30 mouse cellular contexts compared by ENCODE assay signal in genomic region chr15:85899396-85899795, GRCm38 (mm10). TPM values are rescaled to one million over a fixed set of nuclear protein-coding genes. Genes with fewer than 3 reads are reported as not detected.
A peak's percentile ranks its signal among the peaks of the same experiment; 100 is the strongest.
DNase-seq lines count a peak whose midpoint lies in the region; ATAC-seq and TF ChIP-seq lines count a peak whose summit lies in the region.
"Had no signal": no experiment of that assay in that cellular context is flagged by ENCODE, and none has a peak within 500 bp of the region (broad histone marks: within the 10 kb centered on the region; RNA-seq: fewer than 3 reads in every experiment).

No protein-coding gene starts in this region.

- TF ChIP-seq CTCF in lung, postnatal 0 days (IDR thresholded peaks at IDR 0.05): no peak
- TF ChIP-seq CTCF in brain, embryonic 14.5 days (IDR thresholded peaks at IDR 0.05; ENCODE audit: borderline replicate concordance, extremely low read depth, insufficient read depth, insufficient read length): no peak

- WGBS in forebrain, embryonic 12.5 days: 32% methylated on average over 6 of the region's 6 CpGs
- 36% methylated on average over 6 of the region's 6 CpGs for WGBS in forebrain, embryonic 11.5 days
- WGBS in lung, postnatal 0 days: 67% methylated on average over 6 of the region's 6 CpGs

- no peak overlapping the region for H3K9ac ChIP-seq in forebrain, embryonic 12.5 days
- no peak overlapping the region for H3K9ac ChIP-seq in forebrain, embryonic 11.5 days (ENCODE audit: low read length)
- no peak overlapping the region for H3K9ac ChIP-seq in lung, postnatal 0 days (replicated peaks; ENCODE audit: low read depth)
- H3K9ac ChIP-seq: heart, embryonic 12.5 days; intestine, embryonic 15.5 days; limb, embryonic 13.5 days; liver, embryonic 12.5 days had no signal

- 0 out of 2 replicates have a peak overlapping the region, but pooled peaks have one; percentile 25 for H3K27ac ChIP-seq in forebrain, embryonic 12.5 days
- no peak overlapping the region for H3K27ac ChIP-seq in forebrain, embryonic 11.5 days (ENCODE audit: low read depth, low read length)
- H3K27ac ChIP-seq in lung, postnatal 0 days (ENCODE audit: low read length): no peak overlapping the region
- H3K27ac ChIP-seq: gastrocnemius, adult 2 months; intestine, embryonic 15.5 days; layer of hippocampus, adult 2 months; limb, embryonic 13.5 days; liver, embryonic 12.5 days; stomach, postnatal 0 days had no signal

- peaks cover 79% of the 10 kb centered on the region for H3K36me3 ChIP-seq in forebrain, embryonic 12.5 days (replicated peaks)
- H3K36me3 ChIP-seq in forebrain, embryonic 11.5 days (ENCODE audit: control insufficient read depth, insufficient read depth, low read length): peaks cover 2% of the 10 kb centered on the region; the same call in 1 of the 2 replicates
- H3K36me3 ChIP-seq in lung, postnatal 0 days (ENCODE audit: insufficient read depth, low read length): peaks cover 21% of the 10 kb centered on the region; the same call in 1 of the 2 replicates

- H3K4me3 ChIP-seq in forebrain, embryonic 12.5 days (replicated peaks): no peak overlapping the region
- H3K4me3 ChIP-seq in forebrain, embryonic 11.5 days (ENCODE audit: low read depth, low read length): no peak overlapping the region
- no peak overlapping the region for H3K4me3 ChIP-seq in lung, postnatal 0 days (ENCODE audit: low read depth, low read length)
- H3K4me3 ChIP-seq: gastrocnemius, adult 2 months; heart, embryonic 12.5 days; intestine, embryonic 15.5 days; layer of hippocampus, adult 2 months; limb, embryonic 13.5 days; liver, embryonic 12.5 days had no signal

- no peak for DNase-seq in forebrain, embryonic 11.5 days (ENCODE audit: low spot score)
- DNase-seq in lung, postnatal 0 days (ENCODE audit: low spot score): peak; percentile 45
- no peak for DNase-seq in lung, postnatal 4 days
- DNase-seq in Muller cell, postnatal 12 days (ENCODE audit: inconsistent ontology term): peak; percentile 56
- peak; percentile 28 for DNase-seq in brain, embryonic 14.5 days (ENCODE audit: low read depth)
- DNase-seq in c-Kit-positive CD71-positive TER-119-positive erythroid progenitor cells, embryonic 14.5 days (ENCODE audit: low spot score): no peak
- DNase-seq: B cell, adult 2 months; cerebellum, adult 11 months; cerebellum, adult 9-10 months; cerebellum, postnatal 36 days; gastrocnemius, adult 2 months; gastrocnemius, postnatal 36 days; heart, adult 18-20 months; heart, postnatal 4 days; kidney, adult 2 months; kidney, postnatal 36 days; lung, postnatal 10 days; right cerebral cortex, adult 18-20 months; thymus, adult 18-20 months; thymus, postnatal 25 days had no signal

- no peaks in the 10 kb centered on the region for H3K9me3 ChIP-seq in forebrain, embryonic 12.5 days
- no peaks in the 10 kb centered on the region for H3K9me3 ChIP-seq in forebrain, embryonic 11.5 days (ENCODE audit: control insufficient read depth, low read length)
- no peaks in the 10 kb centered on the region for H3K9me3 ChIP-seq in lung, postnatal 0 days (ENCODE audit: low read length)
- H3K9me3 ChIP-seq: heart, embryonic 12.5 days; intestine, embryonic 15.5 days; limb, embryonic 13.5 days; liver, embryonic 12.5 days had no signal

- no peak for TF ChIP-seq POLR2A in brain, embryonic 14.5 days (IDR thresholded peaks at IDR 0.05; ENCODE audit: borderline replicate concordance, extremely low read depth, insufficient read depth, insufficient read length, poor library complexity, severe bottlenecking)

- no peaks in the 10 kb centered on the region for H3K27me3 ChIP-seq in forebrain, embryonic 12.5 days
- no peaks in the 10 kb centered on the region for H3K27me3 ChIP-seq in forebrain, embryonic 11.5 days (ENCODE audit: control insufficient read depth, insufficient read depth, low read length)
- no peaks in the 10 kb centered on the region for H3K27me3 ChIP-seq in lung, postnatal 0 days (replicated peaks; ENCODE audit: insufficient read depth, low read length)
- H3K27me3 ChIP-seq: intestine, embryonic 15.5 days; limb, embryonic 13.5 days had no signal

- H3K4me2 ChIP-seq in forebrain, embryonic 12.5 days: no peak overlapping the region
- H3K4me2 ChIP-seq in forebrain, embryonic 11.5 days (ENCODE audit: low read depth, low read length, severe bottlenecking): no peak overlapping the region
- no peak overlapping the region for H3K4me2 ChIP-seq in lung, postnatal 0 days (replicated peaks; ENCODE audit: low read depth, low read length)
- H3K4me2 ChIP-seq: heart, embryonic 12.5 days; intestine, embryonic 15.5 days; limb, embryonic 13.5 days; liver, embryonic 12.5 days; midbrain, embryonic 11.5 days had no signal

- no peak for ATAC-seq in forebrain, embryonic 12.5 days (ENCODE audit: low FRiP score)
- ATAC-seq in forebrain, embryonic 11.5 days (replicated peaks; ENCODE audit: low FRiP score): no peak
- ATAC-seq in lung, postnatal 0 days: peak; percentile 37; the same call in 1 of the 2 replicates
- ATAC-seq: activated CD4-positive, CD25-positive, alpha-beta regulatory T cell, adult 4 months; hindbrain, embryonic 16.5 days; intestine, embryonic 15.5 days; liver, embryonic 12.5 days had no signal

- H3K4me1 ChIP-seq in forebrain, embryonic 12.5 days: no peaks in the 10 kb centered on the region
- H3K4me1 ChIP-seq in forebrain, embryonic 11.5 days (replicated peaks; ENCODE audit: control insufficient read depth, insufficient read depth, low read length): 0 out of 2 replicates have a peak, but pooled peaks cover 2% of the 10 kb centered on the region
- H3K4me1 ChIP-seq in lung, postnatal 0 days (ENCODE audit: insufficient read depth, low read depth, low read length): no peaks in the 10 kb centered on the region
- H3K4me1 ChIP-seq: heart, embryonic 12.5 days; intestine, embryonic 15.5 days; limb, embryonic 13.5 days had no signal

- no peak for TF ChIP-seq EP300 in lung, postnatal 0 days (IDR thresholded peaks at IDR 0.05)

RNA-seq across cellular contexts. Expression of gene Trmu, which starts 20.3 kb away (rescaled TPM):
- 43.2 and 48.0 TPM in 2 replicates for polyA plus RNA-seq in forebrain, embryonic 12.5 days (2016; fragmentation: Nextera tagmentation; extraction: Ambion mirVana)
- 35.7 and 38.6 TPM in 2 replicates for polyA plus RNA-seq in forebrain, embryonic 11.5 days (2014; fragmentation: Nextera tagmentation; extraction: Ambion mirVana)
- polyA plus RNA-seq in lung, postnatal 0 days (2015; fragmentation: Nextera tagmentation; extraction: Ambion mirVana): 26.5 and 26.6 TPM in 2 replicates
- polyA plus RNA-seq in brain, embryonic 14.5 days (2012; rRNA removed): 57.4 and 75.2 TPM in 2 replicates

RNA-seq across cellular contexts. Expression of gene Gtse1, which starts 39.9 kb away (rescaled TPM):
- 44.1 and 44.6 TPM in 2 replicates for polyA plus RNA-seq in forebrain, embryonic 12.5 days (2016; fragmentation: Nextera tagmentation; extraction: Ambion mirVana)
- polyA plus RNA-seq in forebrain, embryonic 11.5 days (2014; fragmentation: Nextera tagmentation; extraction: Ambion mirVana): 60.8 and 62.7 TPM in 2 replicates
- 1.5 and 2.3 TPM in 2 replicates for polyA plus RNA-seq in lung, postnatal 0 days (2015; fragmentation: Nextera tagmentation; extraction: Ambion mirVana)
- 11.5 and 20.6 TPM in 2 replicates for polyA plus RNA-seq in brain, embryonic 14.5 days (2012; rRNA removed)

Comparison
In these comparisons a context has a peak if more than half of its experiments do, and no peak if none do; other contexts are left out.
1. DNase-seq: peak in lung, postnatal 0 days (single experiment), Muller cell, postnatal 12 days (single experiment) and brain, embryonic 14.5 days (single experiment); none in forebrain, embryonic 11.5 days (single experiment), lung, postnatal 4 days (0 of 2) and c-Kit-positive CD71-positive TER-119-positive erythroid progenitor cells, embryonic 14.5 days (single experiment).